Comparison of ENCODE assay signal across 12 mouse cellular contexts in genomic region chr11:105530711-105531157, GRCm38 (mm10). TPM values are rescaled to one million over a fixed set of nuclear protein-coding genes. Genes with fewer than 3 reads are reported as not detected.
DNase-seq lines count a peak whose midpoint lies in the region; ATAC-seq and TF ChIP-seq lines count a peak whose summit lies in the region.
"Had no signal": no experiment of that assay in that cellular context is flagged by ENCODE, and none has a peak within 500 bp of the region (broad histone marks: within the 10 kb centered on the region; RNA-seq: fewer than 3 reads in every experiment).

No protein-coding gene starts in this region.

- no peak overlapping the region for H3K27ac ChIP-seq in hindbrain, postnatal 0 days
- no peak overlapping the region; the same call in 1 of the 2 replicates for H3K27ac ChIP-seq in hindbrain, embryonic 13.5 days
- no peak overlapping the region for H3K27ac ChIP-seq in CH12.LX (ENCODE audit: insufficient read depth, low read depth)
- no peak overlapping the region for H3K27ac ChIP-seq in heart, postnatal 0 days (ENCODE audit: low read depth)
- H3K27ac ChIP-seq: embryonic facial prominence, embryonic 13.5 days; lung, embryonic 15.5 days; stomach, embryonic 15.5 days had no signal

- no peaks in the 10 kb centered on the region for H3K36me3 ChIP-seq in hindbrain, postnatal 0 days (ENCODE audit: insufficient read depth, low read length)
- H3K36me3 ChIP-seq in hindbrain, embryonic 13.5 days = no peaks in the 10 kb centered on the region
- H3K36me3 ChIP-seq in CH12.LX (replicated peaks in 1 of 2; ENCODE audit: control insufficient read depth in 1 of 2, insufficient read depth in 1 of 2, low read length in 1 of 2) = no peaks in the 10 kb centered on the region
- no peaks in the 10 kb centered on the region for H3K36me3 ChIP-seq in heart, postnatal 0 days (replicated peaks; ENCODE audit: control insufficient read depth, insufficient read depth, low read length)
- H3K36me3 ChIP-seq: embryonic facial prominence, embryonic 13.5 days; lung, embryonic 15.5 days; stomach, embryonic 15.5 days had no signal

- H3K9me3 ChIP-seq in hindbrain, postnatal 0 days (ENCODE audit: low read length) = no peaks in the 10 kb centered on the region
- H3K9me3 ChIP-seq in hindbrain, embryonic 13.5 days = no peaks in the 10 kb centered on the region
- no peaks in the 10 kb centered on the region for H3K9me3 ChIP-seq in CH12.LX (replicated peaks; ENCODE audit: low read length)
- no peaks in the 10 kb centered on the region for H3K9me3 ChIP-seq in heart, postnatal 0 days (replicated peaks; ENCODE audit: control insufficient read depth, low read length)
- H3K9me3 ChIP-seq: embryonic facial prominence, embryonic 13.5 days; lung, embryonic 15.5 days; stomach, embryonic 15.5 days had no signal

- no peak overlapping the region for H3K4me2 ChIP-seq in hindbrain, postnatal 0 days (ENCODE audit: low read depth, low read length)
- H3K4me2 ChIP-seq in hindbrain, embryonic 13.5 days = no peak overlapping the region
- H3K4me2 ChIP-seq in CH12.LX (ENCODE audit: insufficient read depth, low read depth, poor library complexity, severe bottlenecking) = no peak overlapping the region
- H3K4me2 ChIP-seq in heart, postnatal 0 days (ENCODE audit: low read depth, low read length) = no peak overlapping the region
- H3K4me2 ChIP-seq: embryonic facial prominence, embryonic 13.5 days; lung, embryonic 15.5 days; stomach, embryonic 15.5 days had no signal

- 56% methylated on average over 10 of the region's 10 CpGs for WGBS in hindbrain, postnatal 0 days
- WGBS in hindbrain, embryonic 13.5 days = 68% methylated on average over 10 of the region's 10 CpGs
- 65% methylated on average over 10 of the region's 10 CpGs for WGBS in heart, postnatal 0 days

- TF ChIP-seq EP300 in CH12.LX (IDR thresholded peaks at IDR 0.05; ENCODE audit: low read length) = peak; percentile 58; the same call in 1 of the 2 replicates
- no peak for TF ChIP-seq EP300 in heart, postnatal 0 days (IDR thresholded peaks at IDR 0.05; ENCODE audit: low read depth)

- H3K4me1 ChIP-seq in hindbrain, postnatal 0 days (ENCODE audit: insufficient read depth, low read length) = no peaks in the 10 kb centered on the region
- H3K4me1 ChIP-seq in hindbrain, embryonic 13.5 days (replicated peaks) = peaks cover 10% of the 10 kb centered on the region
- H3K4me1 ChIP-seq in CH12.LX (ENCODE audit: control insufficient read depth in 1 of 2, insufficient read depth in 2 of 2) = peaks cover 7 to 12% of the 10 kb centered on the region in 2 experiments; a peak in 3 of 4 replicates
- no peaks in the 10 kb centered on the region for H3K4me1 ChIP-seq in heart, postnatal 0 days (ENCODE audit: control insufficient read depth, insufficient read depth)

- no peak for TF ChIP-seq CTCF in hindbrain, postnatal 0 days (IDR thresholded peaks at IDR 0.05; ENCODE audit: low read depth)
- no peak for TF ChIP-seq CTCF in CH12.LX (conservative IDR thresholded peaks at IDR 0.05 in 1 of 2, IDR thresholded peaks at IDR 0.05 in 1 of 2; ENCODE audit: low read depth in 2 of 2, low read length in 2 of 2)
- TF ChIP-seq CTCF in heart, postnatal 0 days (IDR thresholded peaks at IDR 0.05; ENCODE audit: low read depth) = no peak

- TF ChIP-seq POLR2A in CH12.LX (IDR thresholded peaks at IDR 0.05; ENCODE audit: low read depth, low read length) = no peak

- DNase-seq in hindbrain, postnatal 0 days (ENCODE audit: low spot score) = peak; percentile 41
- peak; percentile 21 for DNase-seq in CH12.LX (ENCODE audit: extremely low read depth)
- DNase-seq in adrenal gland, postnatal 36 days = peak; percentile 14 to 54
- DNase-seq in heart, postnatal 0 days (ENCODE audit: low spot score) = no peak
- DNase-seq in cerebellum, adult 11-12 months = no peak
- no peak for DNase-seq in right cerebral cortex, postnatal 36 days (ENCODE audit: low spot score in 2 of 2)
- DNase-seq: kidney, postnatal 36 days had no signal

- dilution Hi-C loops in CH12.LX (cut with MboI; ENCODE audit: extremely low pct_ligation_motif_present, extremely low pct_unique_long_range_greater_than_20kb, low sequenced_read_pairs) = no loop called here

- no peak for ATAC-seq in hindbrain, postnatal 0 days
- ATAC-seq in hindbrain, embryonic 13.5 days (ENCODE audit: low FRiP score) = no peak
- ATAC-seq in heart, postnatal 0 days (ENCODE audit: insufficient read depth, low read depth) = peak; percentile 44; the same call in 1 of the 2 replicates
- no peak for ATAC-seq in megakaryocyte, adult 5-6 weeks (ENCODE audit: poor library complexity, severe bottlenecking)

- H3K4me3 ChIP-seq in hindbrain, postnatal 0 days (ENCODE audit: low read length) = no peak overlapping the region
- H3K4me3 ChIP-seq in hindbrain, embryonic 13.5 days = no peak overlapping the region
- no peak overlapping the region for H3K4me3 ChIP-seq in CH12.LX (replicated peaks in 1 of 3; ENCODE audit: low read depth in 2 of 3, low read length in 2 of 3, poor library complexity in 1 of 3)
- H3K4me3 ChIP-seq in heart, postnatal 0 days (ENCODE audit: low read depth, low read length) = no peak overlapping the region
- H3K4me3 ChIP-seq: embryonic facial prominence, embryonic 13.5 days; lung, embryonic 15.5 days; stomach, embryonic 15.5 days had no signal

- H3K79me2 ChIP-seq in CH12.LX (replicated peaks; ENCODE audit: control insufficient read depth, extremely low read depth, insufficient read depth, poor library complexity, severe bottlenecking) = no peaks in the 10 kb centered on the region

- H3K27me3 ChIP-seq in hindbrain, postnatal 0 days (ENCODE audit: insufficient read depth, low read length) = no peaks in the 10 kb centered on the region
- no peaks in the 10 kb centered on the region for H3K27me3 ChIP-seq in hindbrain, embryonic 13.5 days
- no peaks in the 10 kb centered on the region for H3K27me3 ChIP-seq in CH12.LX (replicated peaks)
- no peaks in the 10 kb centered on the region for H3K27me3 ChIP-seq in heart, postnatal 0 days (ENCODE audit: control insufficient read depth, insufficient read depth, low read length)
- H3K27me3 ChIP-seq: embryonic facial prominence, embryonic 13.5 days; lung, embryonic 15.5 days; stomach, embryonic 15.5 days had no signal

- no peak for TF ChIP-seq RAD21 in CH12.LX (IDR thresholded peaks at IDR 0.05; ENCODE audit: low read depth, low read length)

- H3K9ac ChIP-seq in hindbrain, postnatal 0 days (replicated peaks; ENCODE audit: low read length) = no peak overlapping the region
- no peak overlapping the region for H3K9ac ChIP-seq in hindbrain, embryonic 13.5 days
- H3K9ac ChIP-seq in CH12.LX (ENCODE audit: insufficient read depth, low read depth) = no peak overlapping the region; the same call in 1 of the 2 replicates
- H3K9ac ChIP-seq in heart, postnatal 0 days (replicated peaks; ENCODE audit: low read depth, low read length) = no peak overlapping the region
- H3K9ac ChIP-seq: embryonic facial prominence, embryonic 13.5 days; lung, embryonic 15.5 days; stomach, embryonic 15.5 days had no signal

- in situ Hi-C loops in CH12.LX (cut with MboI; ENCODE audit: low pct_ligation_motif_present, low pct_unique_long_range_greater_than_20kb, low sequenced_read_pairs) = no loop called here

TF ChIP-seq in CH12.LX, 34 proteins besides CTCF, POLR2A, EP300 and RAD21:
- TF ChIP-seq JUND (conservative IDR thresholded peaks at IDR 0.05; ENCODE audit: low read depth, low read length) (peak; percentile 65), SIN3A (IDR thresholded peaks at IDR 0.05; ENCODE audit: low read length) (no peak), IRF4 (IDR thresholded peaks at IDR 0.05; ENCODE audit: low read depth, low read length) (peak; percentile 84; the same call in 1 of the 2 replicates), MEF2A (IDR thresholded peaks at IDR 0.05; ENCODE audit: borderline replicate concordance, low read depth, low read length) (no peak), JUN (IDR thresholded peaks at IDR 0.05; ENCODE audit: insufficient read depth, low read depth, low read length) (peak; percentile 53; the same call in 1 of the 2 replicates)

RNA-seq across cellular contexts. Expression of gene Tanc2, which starts 59.1 kb away (rescaled TPM):
- total RNA-seq in hindbrain, postnatal 0 days (2014; rRNA removed) = 83.4 and 122 TPM in 2 replicates
- 25.0 and 26.8 TPM in 2 replicates for polyA plus RNA-seq in hindbrain, postnatal 0 days (2015; fragmentation: Nextera tagmentation; extraction: Ambion mirVana)
- polyA plus RNA-seq in hindbrain, embryonic 13.5 days (2015; fragmentation: Nextera tagmentation; extraction: Ambion mirVana) = 34.8 and 39.1 TPM in 2 replicates
- 2.6 and 2.7 TPM in 2 replicates for total RNA-seq in CH12.LX (2012; rRNA removed)
- total RNA-seq in CH12.LX (2014; rRNA removed) = 2.6 and 3.2 TPM in 2 replicates
- polyA plus RNA-seq in CH12.LX (2012; ENCODE audit: insufficient read length, low read depth) = 7.9 and 10.4 TPM in 2 replicates
- 10 to 100 TPM; 17.2 to 18.2 TPM for total RNA-seq in adrenal gland, postnatal 36 days (2021)
- total RNA-seq in heart, postnatal 0 days (2014; rRNA removed; ENCODE audit: low replicate concordance) = 20.3 and 25.0 TPM in 2 replicates
- polyA plus RNA-seq in heart, postnatal 0 days (2015; fragmentation: Nextera tagmentation; extraction: Ambion mirVana) = 3.7 and 5.2 TPM in 2 replicates
- 0.34 and 0.54 TPM in 2 replicates for total RNA-seq in megakaryocyte, adult 5-6 weeks (2015)
- 0.16 and 0.22 TPM in 2 replicates for total RNA-seq in megakaryocyte, adult 5-6 weeks (2017)

Comparison
In these comparisons a context has a peak if more than half of its experiments do, and no peak if none do; other contexts are left out.
1. DNase-seq: peak in hindbrain, postnatal 0 days (single experiment), CH12.LX (single experiment) and adrenal gland, postnatal 36 days (2 of 2); none in heart, postnatal 0 days (single experiment), cerebellum, adult 11-12 months (single experiment) and right cerebral cortex, postnatal 36 days (0 of 2).